Comparison of ENCODE assay signal across 8 mouse cellular contexts in genomic region chr1:172341386-172341785, GRCm38 (mm10). TPM values are rescaled to one million over a fixed set of nuclear protein-coding genes. Genes with fewer than 3 reads are reported as not detected.
DNase-seq lines count a peak whose midpoint lies in the region; ATAC-seq lines count a peak whose summit lies in the region.

No protein-coding gene starts in this region.

- WGBS in kidney, embryonic 14.5 days, result 23% methylated on average over 10 of the region's 10 CpGs
- 21% methylated on average over 10 of the region's 10 CpGs for WGBS in embryonic facial prominence, embryonic 10.5 days
- 15% methylated on average over 10 of the region's 10 CpGs for WGBS in hindbrain, embryonic 13.5 days
- WGBS in midbrain, embryonic 13.5 days, result 19% methylated on average over 10 of the region's 10 CpGs

- H3K9ac ChIP-seq in kidney, embryonic 14.5 days (ENCODE audit: low read depth, low read length), result peak overlapping the region; percentile 31; the same call in 1 of the 2 replicates
- H3K9ac ChIP-seq in hindbrain, embryonic 13.5 days, result peak overlapping the region; percentile 63
- H3K9ac ChIP-seq in midbrain, embryonic 13.5 days (replicated peaks), result peak overlapping the region; percentile 56

- peaks cover 15% of the 10 kb centered on the region; the same call in 1 of the 2 replicates for H3K27me3 ChIP-seq in kidney, embryonic 14.5 days (ENCODE audit: control insufficient read depth, insufficient read depth, low read length)
- peaks cover 67% of the 10 kb centered on the region for H3K27me3 ChIP-seq in embryonic facial prominence, embryonic 10.5 days (replicated peaks; ENCODE audit: low read depth, poor library complexity, severe bottlenecking)
- H3K27me3 ChIP-seq in hindbrain, embryonic 13.5 days, result peaks cover 19% of the 10 kb centered on the region; the same call in 1 of the 2 replicates
- H3K27me3 ChIP-seq in midbrain, embryonic 13.5 days, result peaks cover 22% of the 10 kb centered on the region

- H3K4me3 ChIP-seq in kidney, embryonic 14.5 days (ENCODE audit: low read length), result peak overlapping the region; percentile 45
- H3K4me3 ChIP-seq in embryonic facial prominence, embryonic 10.5 days, result peak overlapping the region; percentile 63
- peak overlapping the region; percentile 48 for H3K4me3 ChIP-seq in hindbrain, embryonic 13.5 days
- H3K4me3 ChIP-seq in midbrain, embryonic 13.5 days (replicated peaks), result peak overlapping the region; percentile 48

- H3K36me3 ChIP-seq in kidney, embryonic 14.5 days (ENCODE audit: control insufficient read depth, insufficient read depth, low read length), result no peaks in the 10 kb centered on the region
- H3K36me3 ChIP-seq in embryonic facial prominence, embryonic 10.5 days (replicated peaks), result no peaks in the 10 kb centered on the region
- no peaks in the 10 kb centered on the region for H3K36me3 ChIP-seq in hindbrain, embryonic 13.5 days
- no peaks in the 10 kb centered on the region for H3K36me3 ChIP-seq in midbrain, embryonic 13.5 days

- DNase-seq in kidney, adult 11 months, result no peak
- DNase-seq in embryonic facial prominence, embryonic 10.5 days (ENCODE audit: low spot score), result no peak
- DNase-seq in right cerebral cortex, postnatal 36 days (ENCODE audit: low spot score in 2 of 2), result no peak
- no peak for DNase-seq in thymus, postnatal 10 days (ENCODE audit: low spot score in 2 of 2)
- no peak for DNase-seq in layer of hippocampus, postnatal 25 days (ENCODE audit: extremely low spot score in 1 of 2, low spot score in 1 of 2)

- H3K9me3 ChIP-seq in kidney, embryonic 14.5 days (ENCODE audit: control insufficient read depth, low read length), result no peaks in the 10 kb centered on the region
- H3K9me3 ChIP-seq in embryonic facial prominence, embryonic 10.5 days, result no peaks in the 10 kb centered on the region
- H3K9me3 ChIP-seq in hindbrain, embryonic 13.5 days, result no peaks in the 10 kb centered on the region
- no peaks in the 10 kb centered on the region for H3K9me3 ChIP-seq in midbrain, embryonic 13.5 days

- peak overlapping the region; percentile 62 for H3K4me2 ChIP-seq in kidney, embryonic 14.5 days (replicated peaks; ENCODE audit: low read depth, low read length)
- H3K4me2 ChIP-seq in hindbrain, embryonic 13.5 days, result peak overlapping the region; percentile 58
- H3K4me2 ChIP-seq in midbrain, embryonic 13.5 days (replicated peaks), result peak overlapping the region; percentile 68

- peaks cover 4% of the 10 kb centered on the region; the same call in 1 of the 2 replicates for H3K4me1 ChIP-seq in kidney, embryonic 14.5 days (ENCODE audit: control insufficient read depth, insufficient read depth, low read length)
- H3K4me1 ChIP-seq in embryonic facial prominence, embryonic 10.5 days, result peaks cover 15% of the 10 kb centered on the region
- H3K4me1 ChIP-seq in hindbrain, embryonic 13.5 days (replicated peaks), result peaks cover 33% of the 10 kb centered on the region
- H3K4me1 ChIP-seq in midbrain, embryonic 13.5 days (replicated peaks), result peaks cover 23% of the 10 kb centered on the region

- ATAC-seq in kidney, embryonic 14.5 days (ENCODE audit: low FRiP score, low TSS enrichment), result no peak
- ATAC-seq in hindbrain, embryonic 13.5 days (ENCODE audit: low FRiP score), result peak; percentile 29; the same call in 1 of the 2 replicates
- ATAC-seq in midbrain, embryonic 13.5 days, result peak; percentile 6; the same call in 1 of the 2 replicates

- no peak overlapping the region for H3K27ac ChIP-seq in kidney, embryonic 14.5 days (ENCODE audit: low read depth, low read length)
- H3K27ac ChIP-seq in embryonic facial prominence, embryonic 10.5 days (replicated peaks), result peak overlapping the region; percentile 30; the same call in 1 of the 2 replicates
- peak overlapping the region; percentile 44; the same call in 1 of the 2 replicates for H3K27ac ChIP-seq in hindbrain, embryonic 13.5 days
- H3K27ac ChIP-seq in midbrain, embryonic 13.5 days, result no peak overlapping the region

RNA-seq across cellular contexts. Expression of gene Kcnj10, which starts 0.4 kb away (rescaled TPM):
- polyA plus RNA-seq in kidney, embryonic 14.5 days (2014; fragmentation: Nextera tagmentation; extraction: Ambion mirVana), result 0.31 and 0.57 TPM in 2 replicates
- polyA plus RNA-seq in embryonic facial prominence, embryonic 10.5 days (2016; fragmentation: Nextera tagmentation; extraction: Ambion mirVana), result 0.09 and 0.15 TPM in 2 replicates
- polyA plus RNA-seq in hindbrain, embryonic 13.5 days (2015; fragmentation: Nextera tagmentation; extraction: Ambion mirVana), result 1.6 and 1.7 TPM in 2 replicates
- polyA plus RNA-seq in midbrain, embryonic 13.5 days (2015; fragmentation: Nextera tagmentation; extraction: Ambion mirVana), result 0.98 TPM in 2 replicates
- 10 to 100 TPM; 84.0 to 88.1 TPM for total RNA-seq in layer of hippocampus, postnatal 25 days (2021)

RNA-seq across cellular contexts. Expression of gene Kcnj9, which starts 12.3 kb away (rescaled TPM):
- polyA plus RNA-seq in kidney, embryonic 14.5 days (2014; fragmentation: Nextera tagmentation; extraction: Ambion mirVana), result 0.20 TPM in 1 of 2 replicates, not detected in the other
- 0.10 and 0.11 TPM in 2 replicates for polyA plus RNA-seq in embryonic facial prominence, embryonic 10.5 days (2016; fragmentation: Nextera tagmentation; extraction: Ambion mirVana)
- polyA plus RNA-seq in hindbrain, embryonic 13.5 days (2015; fragmentation: Nextera tagmentation; extraction: Ambion mirVana), result 2.2 and 2.5 TPM in 2 replicates
- 3.6 and 3.9 TPM in 2 replicates for polyA plus RNA-seq in midbrain, embryonic 13.5 days (2015; fragmentation: Nextera tagmentation; extraction: Ambion mirVana)
- total RNA-seq in layer of hippocampus, postnatal 25 days (2021), result 10 to 100 TPM; 59.0 to 68.9 TPM

RNA-seq across cellular contexts. Expression of gene Pigm, which starts 35.0 kb away (rescaled TPM):
- 9.5 and 12.1 TPM in 2 replicates for polyA plus RNA-seq in kidney, embryonic 14.5 days (2014; fragmentation: Nextera tagmentation; extraction: Ambion mirVana)
- 10.2 and 11.1 TPM in 2 replicates for polyA plus RNA-seq in embryonic facial prominence, embryonic 10.5 days (2016; fragmentation: Nextera tagmentation; extraction: Ambion mirVana)
- 4.7 and 4.9 TPM in 2 replicates for polyA plus RNA-seq in hindbrain, embryonic 13.5 days (2015; fragmentation: Nextera tagmentation; extraction: Ambion mirVana)
- 4.9 and 5.7 TPM in 2 replicates for polyA plus RNA-seq in midbrain, embryonic 13.5 days (2015; fragmentation: Nextera tagmentation; extraction: Ambion mirVana)
- 1 to 10 TPM; 8.6 to 8.9 TPM for total RNA-seq in layer of hippocampus, postnatal 25 days (2021)

RNA-seq across cellular contexts. Expression of gene Atp1a2, which starts 43.5 kb away (rescaled TPM):
- polyA plus RNA-seq in kidney, embryonic 14.5 days (2014; fragmentation: Nextera tagmentation; extraction: Ambion mirVana), result 0.66 and 0.96 TPM in 2 replicates
- 1.2 and 1.4 TPM in 2 replicates for polyA plus RNA-seq in embryonic facial prominence, embryonic 10.5 days (2016; fragmentation: Nextera tagmentation; extraction: Ambion mirVana)
- polyA plus RNA-seq in hindbrain, embryonic 13.5 days (2015; fragmentation: Nextera tagmentation; extraction: Ambion mirVana), result 41.5 and 42.3 TPM in 2 replicates
- 25.3 and 25.8 TPM in 2 replicates for polyA plus RNA-seq in midbrain, embryonic 13.5 days (2015; fragmentation: Nextera tagmentation; extraction: Ambion mirVana)
- 100 to 1,000 TPM; 592 to 599 TPM for total RNA-seq in layer of hippocampus, postnatal 25 days (2021)

Comparison
In these comparisons a context has a peak if more than half of its experiments do, and no peak if none do; other contexts are left out.
1. H3K27ac ChIP-seq: peak in embryonic facial prominence, embryonic 10.5 days (single experiment) and hindbrain, embryonic 13.5 days (single experiment); none in kidney, embryonic 14.5 days (single experiment) and midbrain, embryonic 13.5 days (single experiment).
2. Peak in every context shown above with its lines, with median percentiles within 50 percentile points of each other: H3K4me2 ChIP-seq, H3K4me3 ChIP-seq and H3K9ac ChIP-seq.